Mouse (Mus musculus): ENCODE data around the gene Serpinb3d. TPM values are rescaled to one million over a fixed set of nuclear protein-coding genes. Genes with fewer than 3 reads are reported as not detected.
"Not testable (repeated sequence)": the region's sequence is repeated elsewhere in the genome, so short reads cannot be mapped to it uniquely, and the experiment has no call there.

Gene Serpinb3d
- not detected in 2 replicates for polyA plus RNA-seq (2014; fragmentation: Nextera tagmentation; extraction: Ambion mirVana)

DNA sequence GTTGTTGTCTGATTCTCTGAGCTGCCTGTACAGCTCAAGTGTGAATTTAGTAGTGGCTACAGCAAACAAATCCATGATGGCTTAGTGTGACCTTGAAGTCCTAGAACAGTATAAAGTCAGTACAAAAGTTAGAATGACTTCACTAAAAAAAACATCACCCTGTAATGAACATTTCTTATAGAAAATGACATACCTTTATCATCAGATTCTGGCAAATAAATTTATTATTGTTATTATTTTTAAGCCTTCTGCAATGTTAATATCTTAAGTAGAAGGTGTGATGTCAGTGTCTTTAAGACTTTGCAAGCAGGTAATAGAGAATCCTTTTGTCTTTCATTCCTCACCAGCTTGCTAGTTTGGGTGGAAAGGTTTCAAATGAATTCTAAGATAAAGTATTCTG is at the start of gene Serpinb3d:
Gene Serpinb3d, minus strand, starts transcription at position 101 of the 400 bp plus-strand sequence.
- no peak for ATAC-seq (replicated peaks; ENCODE audit: low FRiP score)
- no peak within 1 kb of the TSS for H3K9ac ChIP-seq (ENCODE audit: low read depth, low read length)
- H3K27ac ChIP-seq (ENCODE audit: low read depth, low read length), result no peak within 1 kb of the TSS
- H3K4me3 ChIP-seq (ENCODE audit: low read depth, low read length), result no peak within 1 kb of the TSS
- no peaks in the 10 kb centered on the region for H3K27me3 ChIP-seq (replicated peaks; ENCODE audit: control insufficient read depth, insufficient read depth, low read length)
- H3K4me2 ChIP-seq, result no peak within 1 kb of the TSS
- H3K9me3 ChIP-seq (ENCODE audit: control insufficient read depth, low read length), result no peaks in the 10 kb centered on the region
- H3K4me1 ChIP-seq (replicated peaks; ENCODE audit: control insufficient read depth, insufficient read depth, low read length), result no peaks in the 10 kb centered on the region
- DNase-seq (ENCODE audit: low spot score), result no peak
- H3K36me3 ChIP-seq (ENCODE audit: control insufficient read depth, insufficient read depth, low read length), result no peaks in the 10 kb centered on the region

DNA sequence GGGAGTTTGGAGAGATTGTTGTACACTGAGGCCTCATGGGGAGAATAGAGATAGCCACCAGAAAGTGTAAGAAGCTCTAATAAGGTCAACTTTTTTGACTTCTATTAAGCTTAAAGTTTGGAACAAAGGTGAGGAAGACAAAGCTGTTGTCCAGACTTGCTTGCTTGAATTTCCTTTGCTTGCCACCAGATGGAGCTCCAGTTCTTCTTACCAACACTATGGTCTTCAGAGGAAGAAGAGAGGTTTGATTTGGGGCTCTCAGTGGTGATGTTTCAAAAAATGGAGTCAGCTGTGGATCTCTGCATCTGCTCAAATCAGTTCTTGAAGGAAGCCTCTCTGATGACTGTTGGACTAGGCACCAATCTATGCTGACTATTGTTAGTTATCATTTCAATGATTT is 44.1 kb upstream of the Serpinb3d start:
- H3K27ac ChIP-seq (ENCODE audit: low read depth, low read length); H3K27me3 ChIP-seq (replicated peaks; ENCODE audit: control insufficient read depth, insufficient read depth, low read length); H3K9ac ChIP-seq (ENCODE audit: low read depth, low read length); DNase-seq (ENCODE audit: low spot score); H3K9me3 ChIP-seq (ENCODE audit: control insufficient read depth, low read length); H3K4me2 ChIP-seq; H3K36me3 ChIP-seq (ENCODE audit: control insufficient read depth, insufficient read depth, low read length); H3K4me1 ChIP-seq (replicated peaks; ENCODE audit: control insufficient read depth, insufficient read depth, low read length); ATAC-seq (replicated peaks; ENCODE audit: low FRiP score); H3K4me3 ChIP-seq (ENCODE audit: low read depth, low read length): not testable (repeated sequence)

DNA sequence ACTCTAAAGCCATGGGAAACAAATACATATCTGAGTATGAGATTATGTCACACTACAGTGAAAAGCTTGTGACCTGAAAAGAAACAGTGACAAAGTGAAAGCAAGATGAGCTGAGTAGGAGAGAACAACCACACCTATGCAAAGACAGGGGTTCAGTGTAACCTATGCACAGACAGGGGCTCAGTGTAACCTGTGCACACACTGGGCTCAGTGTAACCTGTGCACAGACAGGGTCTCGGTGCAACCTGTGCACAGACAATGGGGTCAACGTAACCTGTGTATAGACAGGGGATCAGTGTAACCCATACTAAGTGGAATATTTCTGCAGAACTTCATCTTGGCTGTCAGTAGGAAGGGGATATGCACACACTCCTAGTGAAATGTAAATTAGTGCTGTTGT is 15.1 kb upstream of the Serpinb3d start:
- H3K9ac ChIP-seq (ENCODE audit: low read depth, low read length), result no peak overlapping the region
- no peaks in the 10 kb centered on the region for H3K36me3 ChIP-seq (ENCODE audit: control insufficient read depth, insufficient read depth, low read length)
- ATAC-seq (replicated peaks; ENCODE audit: low FRiP score) (no peak), DNase-seq (ENCODE audit: low spot score) (no peak)
- 82% methylated on average over 2 of the region's 2 CpGs for WGBS
- H3K9me3 ChIP-seq (ENCODE audit: control insufficient read depth, low read length), result no peaks in the 10 kb centered on the region
- no peaks in the 10 kb centered on the region for H3K4me1 ChIP-seq (replicated peaks; ENCODE audit: control insufficient read depth, insufficient read depth, low read length)
- no peak overlapping the region for H3K4me3 ChIP-seq (ENCODE audit: low read depth, low read length)
- H3K27ac ChIP-seq (ENCODE audit: low read depth, low read length), result no peak overlapping the region
- H3K27me3 ChIP-seq (replicated peaks; ENCODE audit: control insufficient read depth, insufficient read depth, low read length), result no peaks in the 10 kb centered on the region
- H3K4me2 ChIP-seq, result no peak overlapping the region

GRCm38 (mm10) chr1:107052203-107052602 is 31.1 kb downstream of the Serpinb3d start, which contains the start of gene Serpinb3a:
Serpinb3a (minus strand) TSS chr1:107052303.
- H3K4me2 ChIP-seq, result no peak within 1 kb of the TSS
- no peak within 1 kb of the TSS for H3K9ac ChIP-seq (ENCODE audit: low read depth, low read length)
- DNase-seq (ENCODE audit: low spot score) (no peak), ATAC-seq (replicated peaks; ENCODE audit: low FRiP score) (no peak)
- H3K4me1 ChIP-seq (replicated peaks; ENCODE audit: control insufficient read depth, insufficient read depth, low read length), result no peaks in the 10 kb centered on the region
- no peaks in the 10 kb centered on the region for H3K27me3 ChIP-seq (replicated peaks; ENCODE audit: control insufficient read depth, insufficient read depth, low read length)
- H3K9me3 ChIP-seq (ENCODE audit: control insufficient read depth, low read length), result no peaks in the 10 kb centered on the region
- no peak within 1 kb of the TSS for H3K27ac ChIP-seq (ENCODE audit: low read depth, low read length)
- no peaks in the 10 kb centered on the region for H3K36me3 ChIP-seq (ENCODE audit: control insufficient read depth, insufficient read depth, low read length)
- no peak within 1 kb of the TSS for H3K4me3 ChIP-seq (ENCODE audit: low read depth, low read length)
- WGBS, result 75% methylated on average over 1 of the region's 1 CpGs

DNA sequence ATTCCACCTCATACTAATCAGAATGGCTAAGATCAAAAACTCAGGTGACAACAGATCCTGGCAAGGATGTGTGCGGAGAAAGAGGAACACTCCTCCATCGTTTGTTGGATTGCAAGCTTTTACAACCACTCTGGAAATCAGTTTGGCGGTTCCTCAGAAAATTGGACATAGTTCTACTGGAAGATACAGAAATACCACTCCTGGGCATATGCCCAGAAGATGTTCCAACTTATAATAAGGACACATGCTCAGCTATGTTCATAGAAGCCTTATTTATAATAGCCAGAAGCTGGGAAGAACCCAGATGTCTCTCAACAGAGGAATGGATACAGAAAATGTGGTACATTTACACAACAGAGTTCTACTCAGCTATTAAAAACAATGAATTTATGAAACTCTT is 49.1 kb downstream of the Serpinb3d start:
- not testable (repeated sequence) for DNase-seq (ENCODE audit: low spot score); ATAC-seq (replicated peaks; ENCODE audit: low FRiP score); H3K27ac ChIP-seq (ENCODE audit: low read depth, low read length); H3K4me2 ChIP-seq; H3K36me3 ChIP-seq (ENCODE audit: control insufficient read depth, insufficient read depth, low read length); H3K9ac ChIP-seq (ENCODE audit: low read depth, low read length); H3K4me1 ChIP-seq (replicated peaks; ENCODE audit: control insufficient read depth, insufficient read depth, low read length); H3K9me3 ChIP-seq (ENCODE audit: control insufficient read depth, low read length); H3K27me3 ChIP-seq (replicated peaks; ENCODE audit: control insufficient read depth, insufficient read depth, low read length); H3K4me3 ChIP-seq (ENCODE audit: low read depth, low read length)
- WGBS, result 88% methylated on average over 3 of the region's 3 CpGs

Other genes with a start within 250 kb of the Serpinb3d start
- gene Serpinb5, start 222.3 kb downstream of the Serpinb3d start, polyA plus RNA-seq (2014; fragmentation: Nextera tagmentation; extraction: Ambion mirVana), result not detected in 2 replicates
- gene Serpinb12, start 149.1 kb downstream of the Serpinb3d start, polyA plus RNA-seq (2014; fragmentation: Nextera tagmentation; extraction: Ambion mirVana), result not detected in 2 replicates
- not detected in 2 replicates for gene Serpinb13, start 102.5 kb downstream of the Serpinb3d start, polyA plus RNA-seq (2014; fragmentation: Nextera tagmentation; extraction: Ambion mirVana)
- not detected in 2 replicates for gene Serpinb3a, start 31.2 kb downstream of the Serpinb3d start, polyA plus RNA-seq (2014; fragmentation: Nextera tagmentation; extraction: Ambion mirVana)
- not detected in 2 replicates for gene Serpinb3b, start 194.9 kb upstream of the Serpinb3d start, polyA plus RNA-seq (2014; fragmentation: Nextera tagmentation; extraction: Ambion mirVana)
- not detected in 2 replicates for gene Serpinb3c, start 194.9 kb upstream of the Serpinb3d start, polyA plus RNA-seq (2014; fragmentation: Nextera tagmentation; extraction: Ambion mirVana)

Measured in liver, embryonic 11.5 days (tissue).